Mouse (Mus musculus) megakaryocyte, embryonic 14.5 days (primary cell): ENCODE data around the gene Cavin2. TPM values are rescaled to one million over a fixed set of nuclear protein-coding genes. Genes with fewer than 3 reads are reported as not detected.

Experiments used
- H3K27me3 ChIP-seq: replicated peaks from 2 replicates; pipeline ENCODE3; 2012; ENCODE audit warnings: inconsistent platforms
- H3K36me3 ChIP-seq: replicated peaks from 2 replicates; pipeline ENCODE3; 2012; ENCODE audit warnings: low read length, inconsistent platforms, mixed read lengths
- H3K4me1 ChIP-seq: 2 replicates; pipeline ENCODE4 v1.6.1; 2012; ENCODE audit warnings: inconsistent platforms
- H3K4me3 ChIP-seq: replicated peaks from 2 replicates; pipeline ENCODE3; 2012; ENCODE audit warnings: moderate library complexity, mild to moderate bottlenecking, inconsistent platforms
- H3K9me3 ChIP-seq: 2 replicates; pipeline ENCODE4 v1.6.1; 2012; ENCODE audit warnings: inconsistent platforms
- FLI1 ChIP-seq: IDR thresholded peaks from 2 replicates; pipeline ENCODE4 v1.6.1; 2012; ENCODE audit warnings: low read length, inconsistent platforms, mixed read lengths
- GATA1 ChIP-seq: IDR thresholded peaks from 3 replicates; pipeline ENCODE4 v1.6.1; 2012; ENCODE audit warnings: mixed read lengths, low read length, inconsistent platforms, borderline replicate concordance
- polyA plus RNA-seq: library from polyadenylated mRNA; stranded (reverse); fragments of >175 nt; gene quantifications from 2 replicates; pipeline ENCODE4 v1.2.3, GENCODE M21; 2012; ENCODE audit warnings: low replicate concordance; ENCODE audit not compliant: insufficient read depth

The Cavin2 gene
- polyA plus RNA-seq, 1 experiment, result 55.0 TPM

GRCm38 (mm10) chr1:51268225-51268624 lies 20.7 kb upstream of the Cavin2 start:
- Histone ChIP-seq H3K9me3 (no peaks in the 10 kb centered on the region), H3K4me1 (peaks cover 34% of the 10 kb centered on the region), H3K4me3 (no peak overlapping the region), H3K27me3 (no peaks in the 10 kb centered on the region), H3K36me3 (no peaks in the 10 kb centered on the region)
- TF ChIP-seq GATA1 (no peak), FLI1 (no peak)

GRCm38 (mm10) chr1:51270196-51270935 lies 18.6 kb upstream of the Cavin2 start:
- H3K27me3 ChIP-seq, result no peaks in the 10 kb centered on the region
- no peaks in the 10 kb centered on the region for H3K36me3 ChIP-seq
- H3K4me1 ChIP-seq, result peaks cover 32% of the 10 kb centered on the region
- no peak for TF ChIP-seq GATA1
- TF ChIP-seq FLI1, result no peak
- H3K9me3 ChIP-seq, result no peaks in the 10 kb centered on the region
- no peak overlapping the region for H3K4me3 ChIP-seq

DNA sequence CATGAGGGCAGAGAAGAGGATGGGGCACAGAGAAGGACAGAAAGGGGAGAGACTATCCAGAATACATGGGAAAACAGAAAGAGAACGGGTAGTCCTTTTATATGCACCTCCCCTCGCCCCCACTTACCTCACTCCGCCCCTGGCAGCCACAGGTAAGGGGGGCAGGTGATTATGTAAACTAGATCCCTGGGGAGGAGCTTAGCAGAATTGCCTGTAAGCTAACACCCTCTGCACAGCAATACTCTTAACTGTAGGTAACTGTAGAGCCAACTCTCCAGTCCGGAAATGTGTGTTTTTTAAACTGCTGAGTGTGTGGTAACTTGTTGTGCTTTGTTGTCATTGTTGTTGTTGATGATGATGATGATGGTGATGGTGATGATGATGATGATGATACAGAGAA lies 17.1 kb upstream of the Cavin2 start:
- Histone ChIP-seq H3K36me3 (no peaks in the 10 kb centered on the region), H3K4me1 (peaks cover 29% of the 10 kb centered on the region), H3K9me3 (no peaks in the 10 kb centered on the region), H3K27me3 (no peaks in the 10 kb centered on the region), H3K4me3 (no peak overlapping the region)
- TF ChIP-seq FLI1 (no peak), GATA1 (no peak)

- no peaks in the 10 kb centered on the region for H3K27me3 ChIP-seq
- H3K4me1 ChIP-seq, result peaks cover 28% of the 10 kb centered on the region
- H3K9me3 ChIP-seq, result no peaks in the 10 kb centered on the region
- TF ChIP-seq FLI1 (no peak), GATA1 (no peak)
- no peak overlapping the region for H3K4me3 ChIP-seq
- H3K36me3 ChIP-seq, result no peaks in the 10 kb centered on the region
These were observed 16.2 kb upstream of the Cavin2 start for GRCm38 (mm10) chr1:51272583-51273201.

DNA sequence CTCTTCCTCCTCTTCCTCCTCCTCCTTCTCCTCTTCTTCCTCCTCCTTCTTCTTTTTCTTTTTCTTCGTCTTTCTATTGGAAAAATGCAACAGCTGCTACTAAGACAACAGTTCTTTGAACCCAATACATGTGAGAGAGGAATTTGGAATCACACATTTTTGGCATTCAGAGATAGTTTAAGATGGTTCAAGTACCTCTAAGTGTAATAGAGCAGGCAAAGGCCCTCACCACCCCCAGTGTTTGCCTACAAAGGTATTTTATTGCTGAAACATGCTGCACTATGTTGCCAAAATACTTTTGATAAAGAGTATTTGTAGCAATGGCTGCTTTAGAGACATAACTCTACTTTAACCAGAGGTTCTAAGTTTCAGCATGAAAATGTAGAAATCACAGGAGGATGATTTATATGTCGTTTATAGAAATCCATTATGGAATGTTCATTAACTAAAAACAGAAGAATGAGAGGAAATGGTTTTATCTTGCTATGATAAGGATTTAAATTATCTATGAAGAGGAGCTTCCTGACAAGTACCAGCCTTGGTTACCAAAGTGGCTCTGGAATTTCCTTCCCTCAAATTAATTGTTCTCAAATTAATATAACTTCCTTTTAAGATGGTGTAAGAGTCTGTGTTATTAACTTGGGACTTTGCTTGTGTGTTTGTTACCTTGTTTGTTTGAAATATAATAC lies 10.9 kb upstream of the Cavin2 start:
- H3K27me3 ChIP-seq, result no peaks in the 10 kb centered on the region
- H3K4me3 ChIP-seq, result no peak overlapping the region
- H3K36me3 ChIP-seq, result no peaks in the 10 kb centered on the region
- no peaks in the 10 kb centered on the region for H3K9me3 ChIP-seq
- H3K4me1 ChIP-seq, result peaks cover 36% of the 10 kb centered on the region
- TF ChIP-seq FLI1, result no peak
- no peak for TF ChIP-seq GATA1

DNA sequence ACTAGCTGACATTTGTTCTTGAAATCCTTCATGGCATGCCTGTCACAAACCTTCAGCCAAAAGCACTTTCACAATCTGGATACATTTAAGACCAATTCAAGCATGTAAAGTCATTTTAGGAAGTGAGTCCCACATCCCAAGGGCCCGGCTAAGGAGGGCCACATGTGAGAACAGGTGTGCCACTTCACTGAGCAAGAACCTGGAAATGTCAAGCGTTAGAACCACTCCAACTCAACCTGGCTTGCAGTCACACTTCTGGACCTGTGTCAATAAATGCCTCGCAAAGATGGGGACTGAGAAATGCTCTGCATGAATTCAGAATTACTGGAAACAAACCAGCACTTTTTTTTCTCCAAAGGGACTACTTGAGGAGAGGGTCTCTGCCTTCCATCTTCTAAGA lies 725 bp upstream of the Cavin2 start:
- Histone ChIP-seq H3K9me3 (no peaks in the 10 kb centered on the region), H3K4me1 (peaks cover 49% of the 10 kb centered on the region), H3K27me3 (no peaks in the 10 kb centered on the region), H3K4me3 (no peak overlapping the region), H3K36me3 (peaks cover 7% of the 10 kb centered on the region)
- TF ChIP-seq FLI1 (no peak), GATA1 (no peak)

- Histone ChIP-seq H3K4me1 (peaks cover 62% of the 10 kb centered on the region), H3K27me3 (no peaks in the 10 kb centered on the region), H3K36me3 (peaks cover 11% of the 10 kb centered on the region), H3K9me3 (no peaks in the 10 kb centered on the region), H3K4me3 (peak overlapping the region; percentile 94)
- TF ChIP-seq GATA1 (no peak), FLI1 (no peak)
These were observed 907 bp downstream of the Cavin2 start for GRCm38 (mm10) chr1:51289620-51290445.

DNA sequence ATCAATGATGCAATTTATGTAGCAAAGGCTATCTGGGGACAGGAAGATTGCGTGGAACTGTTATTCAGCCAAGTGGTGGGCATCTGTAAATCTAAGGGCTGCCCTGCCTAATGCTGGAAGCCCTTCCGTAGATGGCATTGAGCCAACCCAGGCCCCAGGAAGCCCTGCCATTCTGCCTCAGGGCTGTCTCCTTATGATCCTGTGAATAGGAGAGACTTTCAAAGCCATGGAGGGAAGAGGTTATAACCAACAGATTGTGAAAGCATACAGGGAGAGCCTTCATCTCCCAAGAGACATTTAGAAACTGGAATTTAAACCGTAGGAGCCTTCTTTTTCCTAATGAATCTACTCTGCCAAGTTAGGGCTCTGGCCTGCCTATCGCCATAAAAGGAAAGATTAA lies 1.7 kb downstream of the Cavin2 start:
- H3K4me3 ChIP-seq, result peak overlapping the region; percentile 94
- H3K36me3 ChIP-seq, result peaks cover 11% of the 10 kb centered on the region
- TF ChIP-seq FLI1 (no peak), GATA1 (no peak)
- no peaks in the 10 kb centered on the region for H3K9me3 ChIP-seq
- H3K4me1 ChIP-seq, result peaks cover 63% of the 10 kb centered on the region
- H3K27me3 ChIP-seq, result no peaks in the 10 kb centered on the region

DNA sequence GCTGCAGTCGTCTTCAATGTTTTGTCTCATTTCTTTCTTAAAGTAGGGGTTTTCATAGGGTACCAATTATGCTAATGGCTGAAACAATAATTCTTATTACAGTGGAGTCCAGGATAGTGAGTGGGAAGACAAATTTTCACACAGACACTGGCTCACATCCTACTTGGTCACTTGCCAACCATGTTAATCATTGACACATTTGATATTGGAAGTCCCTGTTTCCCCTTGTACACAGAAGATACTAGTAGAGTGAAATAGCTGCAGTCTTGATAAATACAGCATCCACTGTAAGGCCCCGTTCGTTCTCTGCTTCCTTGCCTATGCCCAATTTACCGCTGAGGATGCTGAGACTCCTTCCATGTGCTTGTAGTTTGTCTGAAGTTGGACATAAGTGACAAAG lies 3.4 kb downstream of the Cavin2 start:
- H3K4me3 ChIP-seq, result peak overlapping the region; percentile 89
- H3K4me1 ChIP-seq, result peaks cover 74% of the 10 kb centered on the region
- no peaks in the 10 kb centered on the region for H3K9me3 ChIP-seq
- no peak for TF ChIP-seq GATA1
- TF ChIP-seq FLI1, result no peak
- H3K27me3 ChIP-seq, result no peaks in the 10 kb centered on the region
- H3K36me3 ChIP-seq, result peaks cover 19% of the 10 kb centered on the region
